Mouse (Mus musculus): Measurements from ENCODE around the gene B3galnt2. TPM values are rescaled to one million over a fixed set of nuclear protein-coding genes. Genes with fewer than 3 reads are reported as not detected.

Gene B3galnt2
- total and polyA plus RNA-seq, 3 experiments = 13.2 to 28.4 (median 27.2) TPM

GRCm38 (mm10) chr13:13995046-13995445 is 40.8 kb downstream of the B3galnt2 start:
- no peak overlapping the region for H3K27ac ChIP-seq
- 78% methylated on average over 5 of the region's 5 CpGs for WGBS
- DNase-seq = no peak

GRCm38 (mm10) chr13:13997476-13997875 is 43.2 kb downstream of the B3galnt2 start:
- H3K27me3 ChIP-seq (ENCODE audit: control insufficient read depth, insufficient read depth, low read length) = no peaks in the 10 kb centered on the region
- TF ChIP-seq POLR2A (IDR thresholded peaks at IDR 0.05; ENCODE audit: insufficient read depth, low read depth, low read length) = no peak
- no peak for TF ChIP-seq CTCF (IDR thresholded peaks at IDR 0.05)
- TF ChIP-seq EP300 (IDR thresholded peaks at IDR 0.05; ENCODE audit: insufficient read depth, low read depth, low read length) = no peak
- no peak overlapping the region for H3K27ac ChIP-seq
- no peak overlapping the region for H3K4me3 ChIP-seq
- peaks cover 5% of the 10 kb centered on the region; the same call in 1 of the 2 replicates for H3K36me3 ChIP-seq (ENCODE audit: control insufficient read depth, insufficient read depth, low read length)
- WGBS = 87% methylated on average over 5 of the region's 5 CpGs
- H3K79me2 ChIP-seq (replicated peaks; ENCODE audit: control insufficient read depth, insufficient read depth, low read length) = no peaks in the 10 kb centered on the region
- H3K4me1 ChIP-seq (ENCODE audit: control insufficient read depth, insufficient read depth, low read length) = no peaks in the 10 kb centered on the region
- no peak overlapping the region for H3K9ac ChIP-seq (ENCODE audit: low read depth, low read length)
- DNase-seq = no peak
- intact Hi-C loops (cut with DNase I) = no loop called here

More at GRCm38 (mm10) chr13:13995046-13995445, 40.8 kb downstream of the B3galnt2 start:
- Histone ChIP-seq H3K4me1 (ENCODE audit: control insufficient read depth, insufficient read depth, low read length) (no peaks in the 10 kb centered on the region), H3K79me2 (replicated peaks; ENCODE audit: control insufficient read depth, insufficient read depth, low read length) (no peaks in the 10 kb centered on the region), H3K9ac (ENCODE audit: low read depth, low read length) (no peak overlapping the region), H3K27me3 (ENCODE audit: control insufficient read depth, insufficient read depth, low read length) (no peaks in the 10 kb centered on the region), H3K4me3 (no peak overlapping the region), H3K36me3 (ENCODE audit: control insufficient read depth, insufficient read depth, low read length) (peaks cover 3% of the 10 kb centered on the region)
- intact Hi-C loops (cut with DNase I) = no loop called here
- TF ChIP-seq EP300 (IDR thresholded peaks at IDR 0.05; ENCODE audit: insufficient read depth, low read depth, low read length) = no peak
- no peak for TF ChIP-seq CTCF (IDR thresholded peaks at IDR 0.05)
- no peak for TF ChIP-seq POLR2A (IDR thresholded peaks at IDR 0.05; ENCODE audit: insufficient read depth, low read depth, low read length)

- WGBS = 73% methylated on average over 2 of the region's 2 CpGs
- TF ChIP-seq POLR2A (IDR thresholded peaks at IDR 0.05; ENCODE audit: insufficient read depth, low read depth, low read length) (no peak), EP300 (IDR thresholded peaks at IDR 0.05; ENCODE audit: insufficient read depth, low read depth, low read length) (no peak), CTCF (IDR thresholded peaks at IDR 0.05) (no peak)
- peaks cover 2% of the 10 kb centered on the region; the same call in 1 of the 2 replicates for H3K36me3 ChIP-seq (ENCODE audit: control insufficient read depth, insufficient read depth, low read length)
- no peak overlapping the region for H3K27ac ChIP-seq
- no peaks in the 10 kb centered on the region for H3K79me2 ChIP-seq (replicated peaks; ENCODE audit: control insufficient read depth, insufficient read depth, low read length)
- intact Hi-C loops (cut with DNase I) = loop anchor here (5.0 kb wide), 1 partner anchor 175 kb away; no protein-coding TSS in a partner anchor
- no peak overlapping the region for H3K4me3 ChIP-seq
- no peak for DNase-seq
- H3K4me1 ChIP-seq (ENCODE audit: control insufficient read depth, insufficient read depth, low read length) = no peaks in the 10 kb centered on the region
- no peak overlapping the region for H3K9ac ChIP-seq (ENCODE audit: low read depth, low read length)
- H3K27me3 ChIP-seq (ENCODE audit: control insufficient read depth, insufficient read depth, low read length) = no peaks in the 10 kb centered on the region
These were observed 48.4 kb downstream of the B3galnt2 start for GRCm38 (mm10) chr13:14002706-14003105.

- Histone ChIP-seq H3K79me2 (replicated peaks; ENCODE audit: control insufficient read depth, insufficient read depth, low read length) (no peaks in the 10 kb centered on the region), H3K27ac (no peak overlapping the region), H3K27me3 (ENCODE audit: control insufficient read depth, insufficient read depth, low read length) (no peaks in the 10 kb centered on the region), H3K4me1 (ENCODE audit: control insufficient read depth, insufficient read depth, low read length) (no peaks in the 10 kb centered on the region), H3K36me3 (ENCODE audit: control insufficient read depth, insufficient read depth, low read length) (peaks cover 2% of the 10 kb centered on the region; the same call in 1 of the 2 replicates), H3K4me3 (no peak overlapping the region), H3K9ac (ENCODE audit: low read depth, low read length) (no peak overlapping the region)
- intact Hi-C loops (cut with DNase I) = loop anchor here (5.0 kb wide), 1 partner anchor 173 kb away; no protein-coding TSS in a partner anchor
- TF ChIP-seq CTCF (IDR thresholded peaks at IDR 0.05) = peak; percentile 57
- TF ChIP-seq POLR2A (IDR thresholded peaks at IDR 0.05; ENCODE audit: insufficient read depth, low read depth, low read length) = no peak
- 68% methylated on average over 4 of the region's 4 CpGs for WGBS
- DNase-seq = no peak
These were observed 49.8 kb downstream of the B3galnt2 start for GRCm38 (mm10) chr13:14004086-14004485.

GRCm38 (mm10) chr13:14004999-14005398 is 50.7 kb downstream of the B3galnt2 start:
- no peak for TF ChIP-seq EP300 (IDR thresholded peaks at IDR 0.05; ENCODE audit: insufficient read depth, low read depth, low read length)
- peaks cover 2% of the 10 kb centered on the region; the same call in 1 of the 2 replicates for H3K36me3 ChIP-seq (ENCODE audit: control insufficient read depth, insufficient read depth, low read length)
- H3K79me2 ChIP-seq (replicated peaks; ENCODE audit: control insufficient read depth, insufficient read depth, low read length) = no peaks in the 10 kb centered on the region
- 91% methylated on average over 5 of the region's 5 CpGs for WGBS
- DNase-seq = no peak
- no peak overlapping the region for H3K9ac ChIP-seq (ENCODE audit: low read depth, low read length)
- no peak overlapping the region for H3K4me3 ChIP-seq
- H3K27ac ChIP-seq = no peak overlapping the region
- no peaks in the 10 kb centered on the region for H3K4me1 ChIP-seq (ENCODE audit: control insufficient read depth, insufficient read depth, low read length)
- intact Hi-C loops (cut with DNase I) = loop anchor here (5.0 kb wide), 1 partner anchor 172 kb away; no protein-coding TSS in a partner anchor
- H3K27me3 ChIP-seq (ENCODE audit: control insufficient read depth, insufficient read depth, low read length) = no peaks in the 10 kb centered on the region

GRCm38 (mm10) chr13:14006056-14006455 is 51.8 kb downstream of the B3galnt2 start:
- Histone ChIP-seq H3K9ac (ENCODE audit: low read depth, low read length) (no peak overlapping the region), H3K4me1 (ENCODE audit: control insufficient read depth, insufficient read depth, low read length) (no peaks in the 10 kb centered on the region), H3K4me3 (no peak overlapping the region), H3K27ac (no peak overlapping the region), H3K36me3 (ENCODE audit: control insufficient read depth, insufficient read depth, low read length) (no peaks in the 10 kb centered on the region; the same call in 1 of the 2 replicates), H3K79me2 (replicated peaks; ENCODE audit: control insufficient read depth, insufficient read depth, low read length) (no peaks in the 10 kb centered on the region), H3K27me3 (ENCODE audit: control insufficient read depth, insufficient read depth, low read length) (no peaks in the 10 kb centered on the region)
- TF ChIP-seq POLR2A (IDR thresholded peaks at IDR 0.05; ENCODE audit: insufficient read depth, low read depth, low read length) = no peak
- no peak for TF ChIP-seq EP300 (IDR thresholded peaks at IDR 0.05; ENCODE audit: insufficient read depth, low read depth, low read length)
- TF ChIP-seq CTCF (IDR thresholded peaks at IDR 0.05) = no peak
- intact Hi-C loops (cut with DNase I) = no loop called here
- no peak for DNase-seq
- 60% methylated on average over 2 of the region's 2 CpGs for WGBS
